Mouse (Mus musculus) C2C12 (cell line): Measurements from ENCODE around the gene Adcyap1r1.

Experiments used
- CTCF ChIP-seq: IDR thresholded peaks from one replicate; pipeline ENCODE4 v1.5.1; 2011; ENCODE audit not compliant: control insufficient read depth, insufficient read depth, insufficient read length
- FOSL1 ChIP-seq: IDR thresholded peaks from one replicate; pipeline ENCODE4 v1.8.0; 2011; ENCODE audit warnings: mild to moderate bottlenecking, low read length; ENCODE audit not compliant: poor library complexity, insufficient read depth, severe bottlenecking
- MAX ChIP-seq: IDR thresholded peaks from one replicate; pipeline ENCODE4 v1.6.1; 2011; ENCODE audit warnings: mild to moderate bottlenecking, control low read depth
- MYOG ChIP-seq: IDR thresholded peaks from one replicate; pipeline ENCODE4 v1.6.1; 2011; ENCODE audit not compliant: control insufficient read depth, insufficient read length; ENCODE audit errors: extremely low read depth

DNA sequence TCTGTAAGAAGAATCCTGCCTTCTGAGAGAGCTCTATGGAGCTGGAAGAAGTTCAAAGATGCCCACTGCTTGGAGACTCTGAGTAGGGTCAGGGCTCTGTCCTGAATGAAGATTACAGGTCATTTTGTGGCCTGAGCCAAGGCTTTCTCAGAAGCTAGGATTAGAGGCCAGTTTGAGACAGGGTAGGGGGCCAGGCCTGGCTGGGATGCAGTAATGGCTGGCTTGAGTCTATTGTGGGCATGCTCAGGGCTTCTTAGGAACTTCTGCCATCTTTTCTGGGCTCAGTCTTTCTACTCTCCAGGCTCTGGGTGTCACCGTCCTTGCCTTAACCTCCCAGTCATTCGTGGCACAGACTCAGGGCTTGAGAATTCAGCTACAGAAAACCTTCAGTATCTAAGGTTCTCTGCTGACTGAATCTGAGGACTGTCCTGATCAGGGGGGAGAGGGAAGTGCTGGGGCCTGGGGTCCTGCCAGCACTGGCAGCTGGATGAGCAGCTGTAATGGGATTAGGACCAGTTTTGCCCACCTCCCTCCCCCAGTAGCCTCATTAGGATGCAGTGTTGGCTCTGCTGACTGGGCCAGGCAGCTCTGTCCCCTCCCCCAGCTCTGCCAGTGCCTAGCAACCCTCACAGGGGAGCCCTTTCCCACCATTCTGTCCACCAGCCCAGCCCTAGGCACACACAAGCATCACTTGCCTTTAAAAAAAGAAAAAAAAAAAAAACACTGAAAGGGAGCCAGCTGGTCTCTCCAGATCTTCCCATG lies 7.7 kb upstream of the Adcyap1r1 start:
- TF ChIP-seq CTCF (no peak), MAX (no peak), MYOG (no peak), FOSL1 (no peak)
